Comparison of ENCODE assay signal across 8 mouse cellular contexts in genomic region chr6:71673166-71673565, GRCm38 (mm10). TPM values are rescaled to one million over a fixed set of nuclear protein-coding genes. Genes with fewer than 3 reads are reported as not detected.
A peak's percentile ranks its signal among the peaks of the same experiment; 100 is the strongest.
DNase-seq lines count a peak whose midpoint lies in the region; ATAC-seq and TF ChIP-seq lines count a peak whose summit lies in the region.

No protein-coding gene starts in this region.

- no peak overlapping the region for H3K9ac ChIP-seq in kidney, embryonic 16.5 days (replicated peaks; ENCODE audit: low read length)

- no peak overlapping the region for H3K4me3 ChIP-seq in kidney, embryonic 16.5 days (ENCODE audit: low read length)
- no peak overlapping the region for H3K4me3 ChIP-seq in E14TG2a.4 (replicated peaks; ENCODE audit: low read length)
- no peak overlapping the region for H3K4me3 ChIP-seq in bone marrow, adult 2 months (replicated peaks; ENCODE audit: control insufficient read depth, low read depth, low read length)

- TF ChIP-seq CTCF in E14TG2a.4 (conservative IDR thresholded peaks at IDR 0.05; ENCODE audit: low read length), result peak; percentile 47
- TF ChIP-seq CTCF in bone marrow, adult 2 months (IDR thresholded peaks at IDR 0.05; ENCODE audit: control insufficient read depth, insufficient read depth, low read length), result peak; percentile 43; the same call in 1 of the 2 replicates

- H3K9me3 ChIP-seq in kidney, embryonic 16.5 days (ENCODE audit: low read length), result no peaks in the 10 kb centered on the region
- H3K9me3 ChIP-seq in E14TG2a.4 (ENCODE audit: low read length), result no peaks in the 10 kb centered on the region

- H3K27ac ChIP-seq in kidney, embryonic 16.5 days (ENCODE audit: low read length), result no peak overlapping the region
- no peak overlapping the region for H3K27ac ChIP-seq in bone marrow, adult 2 months (ENCODE audit: control insufficient read depth, insufficient read depth, low read depth, low read length, poor library complexity)

- no peak overlapping the region for H3K4me2 ChIP-seq in kidney, embryonic 16.5 days (replicated peaks; ENCODE audit: low read depth, low read length)

- 60% methylated on average over 2 of the region's 2 CpGs for WGBS in kidney, embryonic 16.5 days
- 60% methylated on average over 2 of the region's 2 CpGs for WGBS in bone marrow, adult 2 months

- H3K27me3 ChIP-seq in kidney, embryonic 16.5 days (ENCODE audit: insufficient read depth, low read length), result no peaks in the 10 kb centered on the region
- no peaks in the 10 kb centered on the region for H3K27me3 ChIP-seq in E14TG2a.4 (ENCODE audit: insufficient read depth, low read length)

- no peak for TF ChIP-seq POLR2A in bone marrow, adult 2 months (IDR thresholded peaks at IDR 0.05; ENCODE audit: borderline replicate concordance, control insufficient read depth, low read depth, low read length)

- H3K36me3 ChIP-seq in kidney, embryonic 16.5 days (ENCODE audit: insufficient read depth, low read length), result no peaks in the 10 kb centered on the region
- no peaks in the 10 kb centered on the region for H3K36me3 ChIP-seq in E14TG2a.4 (ENCODE audit: insufficient read depth, low read length)

- H3K4me1 ChIP-seq in kidney, embryonic 16.5 days (ENCODE audit: insufficient read depth, low read length), result no peaks in the 10 kb centered on the region
- no peaks in the 10 kb centered on the region for H3K4me1 ChIP-seq in E14TG2a.4 (replicated peaks; ENCODE audit: low read depth, low read length)
- no peaks in the 10 kb centered on the region for H3K4me1 ChIP-seq in bone marrow, adult 2 months (ENCODE audit: control insufficient read depth, insufficient read depth, low read length)

- no peak for ATAC-seq in kidney, embryonic 16.5 days (ENCODE audit: low FRiP score, low TSS enrichment)

- DNase-seq in kidney, adult 18-20 months, result peak; percentile 24
- peak; percentile 10 for DNase-seq in lung, postnatal 25 days (ENCODE audit: low spot score)
- no peak for DNase-seq in gastrocnemius, postnatal 4 days (ENCODE audit: low spot score in 2 of 2)
- DNase-seq in ovary, postnatal 14 days (ENCODE audit: low spot score), result no peak
- DNase-seq in layer of hippocampus, adult 9-10 months (ENCODE audit: low spot score), result no peak

RNA-seq across cellular contexts. Expression of gene Reep1, which starts 34.2 kb away (rescaled TPM):
- 14.1 and 14.6 TPM in 2 replicates for polyA plus RNA-seq in kidney, embryonic 16.5 days (2015; fragmentation: Nextera tagmentation; extraction: Ambion mirVana)
- 0.90 TPM in 1 of 2 replicates, not detected in the other for polyA plus RNA-seq in bone marrow, adult 2 months (2011; ENCODE audit: insufficient read depth, insufficient read length, low replicate concordance, missing spikeins)
- total RNA-seq in gastrocnemius, postnatal 4 days (2021), result 100 to 1,000 TPM in 1 of 2 experiments, 10 to 100 TPM in 1; 88.3 to 101 TPM

RNA-seq across cellular contexts. Expression of gene Kdm3a, which starts 40.4 kb away (rescaled TPM):
- 47.0 and 47.6 TPM in 2 replicates for polyA plus RNA-seq in kidney, embryonic 16.5 days (2015; fragmentation: Nextera tagmentation; extraction: Ambion mirVana)
- 10.5 and 16.7 TPM in 2 replicates for polyA plus RNA-seq in bone marrow, adult 2 months (2011; ENCODE audit: insufficient read depth, insufficient read length, low replicate concordance, missing spikeins)
- total RNA-seq in gastrocnemius, postnatal 4 days (2021), result 10 to 100 TPM; 33.5 to 37.5 TPM

Comparison
In these comparisons a context has a peak if more than half of its experiments do, and no peak if none do; other contexts are left out.
1. DNase-seq: peak in kidney, adult 18-20 months (single experiment) and lung, postnatal 25 days (single experiment); none in gastrocnemius, postnatal 4 days (0 of 2), ovary, postnatal 14 days (single experiment) and layer of hippocampus, adult 9-10 months (single experiment).